Mouse (Mus musculus) mature B cell (primary cell): ENCODE results near the gene Zfp296.

Experiments
- in situ Hi-C: fragments of 300-500 bp; cut with MboI; formaldehyde crosslinking; loops from 2 replicates; pipeline ENCODE4 v1.14.3; 2019

The Zfp296 gene

DNA sequence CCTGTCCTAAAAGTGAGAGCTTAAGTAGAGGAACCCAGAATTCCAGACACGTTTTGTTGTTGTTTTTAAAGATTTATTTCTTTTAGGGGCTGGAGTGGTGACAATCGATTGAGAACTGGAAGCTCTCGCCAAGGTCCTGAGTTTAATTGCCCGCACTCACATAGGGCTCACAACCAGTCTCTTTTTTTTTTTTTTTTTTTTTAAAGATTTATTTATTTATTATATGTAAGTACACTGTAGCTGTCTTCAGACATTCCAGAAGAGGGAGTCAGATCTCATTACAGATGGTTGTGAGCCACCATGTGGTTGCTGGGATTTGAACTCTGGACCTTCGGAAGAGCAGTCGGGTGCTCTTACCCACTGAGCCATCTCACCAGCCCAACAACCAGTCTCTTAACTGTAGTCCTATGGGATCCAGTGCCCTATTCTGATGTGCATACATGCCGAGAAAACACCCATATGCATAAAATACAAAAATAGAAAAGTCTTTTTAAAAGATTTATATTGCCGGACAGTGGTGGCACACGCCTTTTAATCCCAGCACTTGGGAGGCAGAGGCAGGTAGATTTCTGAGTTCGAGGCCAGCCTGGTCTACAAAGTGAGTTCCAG lies 27.6 kb downstream of the Zfp296 start:
- in situ Hi-C loops = loop anchor here (10.0 kb wide), 1 partner anchor 110 kb away; the partner anchor contains the start of gene Tomm40

DNA sequence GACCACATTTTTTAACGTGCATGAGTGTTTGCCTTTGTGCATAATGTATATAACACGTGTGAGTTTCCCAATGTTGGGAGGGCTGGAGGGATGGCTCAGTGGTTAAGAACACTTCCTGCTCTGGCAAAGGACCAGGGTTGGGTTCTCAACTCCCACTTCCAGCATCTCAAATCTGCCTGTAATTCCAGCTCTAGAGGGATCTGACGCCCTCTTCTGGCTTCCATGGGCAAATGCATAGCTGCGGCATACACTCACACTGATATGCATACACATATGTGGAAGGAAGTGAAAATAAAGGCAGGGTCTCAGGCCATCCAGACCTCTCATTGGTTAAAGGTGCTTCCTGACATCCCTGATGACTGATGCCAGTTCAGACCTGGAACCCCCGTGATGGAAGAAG lies 30.2 kb downstream of the Zfp296 start:
- in situ Hi-C loops = loop anchor here (10.0 kb wide), 1 partner anchor 108 kb away; the partner anchor contains the start of gene Tomm40

DNA sequence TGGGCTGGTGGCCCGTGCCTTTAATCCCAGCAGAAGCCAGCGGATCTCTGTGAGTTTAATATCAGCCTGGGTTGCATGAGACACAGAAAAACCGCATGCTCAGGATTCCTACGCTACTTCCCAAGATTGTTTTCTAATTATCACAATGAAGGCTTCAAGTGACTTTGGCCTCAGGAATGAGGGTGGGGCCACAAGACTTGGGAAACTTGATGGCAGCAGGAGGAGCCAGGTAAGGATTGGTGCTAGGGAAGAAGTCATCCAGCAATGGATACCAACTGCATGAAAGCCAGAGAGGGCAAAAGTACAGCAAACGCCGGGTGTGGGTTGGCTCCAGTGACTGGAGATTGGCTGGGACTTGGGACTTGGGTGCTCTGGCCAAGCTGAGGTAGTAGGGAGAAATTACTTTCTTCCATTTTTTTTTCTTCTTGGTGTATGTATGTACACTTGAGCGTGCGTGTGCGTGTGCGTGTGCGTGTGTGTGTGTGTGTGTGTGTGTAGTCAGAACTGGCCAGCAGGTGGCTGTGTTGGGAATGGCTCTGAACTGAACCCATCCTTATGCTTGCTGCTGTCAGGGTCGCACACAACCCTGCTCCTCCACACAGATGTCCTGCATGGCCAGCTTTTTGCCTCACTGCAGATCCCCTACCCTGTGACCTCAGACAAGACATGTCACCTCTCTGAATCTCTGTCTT lies 32.7 kb downstream of the Zfp296 start:
- in situ Hi-C loops = loop anchor here (10.0 kb wide), 1 partner anchor 105 kb away; the partner anchor contains the start of gene Tomm40

DNA sequence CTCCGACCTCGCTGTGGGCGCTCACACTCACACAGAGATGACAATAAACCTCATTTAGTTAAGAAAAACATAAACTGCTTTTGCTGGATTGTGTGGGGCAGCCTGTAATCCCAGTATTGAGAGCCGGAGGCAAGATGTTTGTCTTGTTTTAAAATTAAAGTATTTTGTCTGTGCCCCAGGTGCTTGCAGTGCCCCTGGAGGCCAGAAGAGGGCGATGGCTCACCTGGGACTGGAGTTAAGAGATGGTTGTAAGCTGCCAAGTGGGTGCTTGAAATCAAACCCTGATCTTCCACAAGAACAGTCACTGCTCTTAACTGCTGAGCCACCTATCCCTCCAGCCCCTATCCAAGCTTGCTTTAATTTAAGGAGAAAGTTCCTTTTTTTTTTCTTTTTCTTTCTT lies 33.9 kb downstream of the Zfp296 start:
- in situ Hi-C loops = no loop called here

DNA sequence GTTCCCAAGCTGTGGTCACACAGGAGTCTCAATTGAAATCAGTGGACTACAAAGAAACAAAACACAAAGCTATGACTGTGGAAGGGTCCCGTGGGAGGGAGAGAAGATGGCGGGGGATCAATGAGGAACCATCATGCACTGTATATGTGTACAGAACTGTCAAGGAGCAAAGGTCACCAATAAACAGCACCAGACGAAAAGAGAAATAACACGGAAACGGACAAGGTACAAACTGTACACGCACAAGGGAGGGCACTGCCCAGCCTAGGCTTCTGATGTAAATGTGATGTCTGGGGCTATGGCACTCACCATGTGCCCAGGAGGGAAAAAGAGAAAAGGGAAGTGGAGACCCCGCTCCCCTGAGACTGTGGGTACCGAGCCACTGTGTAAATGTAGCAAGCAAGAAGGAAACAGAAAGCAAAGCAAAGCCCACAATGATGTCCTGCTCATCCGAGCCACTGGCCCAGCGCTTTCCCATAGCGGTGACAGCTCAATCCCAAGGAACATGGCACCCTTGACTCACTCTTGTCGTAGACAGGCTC lies 38.0 kb downstream of the Zfp296 start:
- in situ Hi-C loops = loop anchor here (5.0 kb wide), 1 partner anchor 47 kb away; no protein-coding TSS in a partner anchor

DNA sequence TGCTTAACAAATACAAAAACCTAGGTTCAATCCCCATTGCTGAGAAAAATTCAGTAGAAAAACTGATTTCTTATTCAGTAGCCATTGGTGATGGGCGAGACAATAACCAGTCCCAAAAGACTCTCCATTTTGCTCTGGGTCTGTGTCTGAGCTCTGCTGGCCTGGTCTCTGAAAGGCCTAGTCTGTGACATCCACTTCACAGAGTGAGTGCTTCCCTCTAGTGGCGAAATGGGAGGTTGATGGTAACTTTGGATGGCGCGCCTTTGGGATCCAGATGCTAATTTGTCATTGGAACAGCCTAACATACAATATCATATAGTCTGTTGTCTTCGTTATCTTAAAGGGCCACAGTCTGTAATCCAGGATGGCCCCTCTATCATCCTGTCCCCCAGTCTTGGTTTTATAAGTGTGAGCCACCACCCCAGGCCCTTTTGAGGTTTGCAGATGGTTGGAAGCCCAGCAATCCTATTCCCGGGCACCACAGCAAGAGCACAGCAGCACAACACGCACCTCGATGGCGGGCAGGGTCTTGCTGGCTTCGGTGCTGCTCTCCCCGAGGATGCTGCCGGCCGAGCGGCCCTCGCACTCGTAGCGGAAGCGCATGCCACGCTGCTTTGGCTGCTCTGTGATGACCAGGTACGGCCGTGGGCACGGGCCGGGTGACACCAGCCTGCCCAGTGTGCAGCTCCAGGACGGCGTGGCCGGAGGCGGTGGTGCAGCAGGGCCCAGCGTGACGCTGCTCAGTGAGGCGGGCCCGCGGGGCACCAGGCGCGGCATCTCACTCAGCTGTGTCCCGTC lies 42.1 kb downstream of the Zfp296 start:
- in situ Hi-C loops = loop anchor here (5.0 kb wide), 1 partner anchor 43 kb away; no protein-coding TSS in a partner anchor

DNA sequence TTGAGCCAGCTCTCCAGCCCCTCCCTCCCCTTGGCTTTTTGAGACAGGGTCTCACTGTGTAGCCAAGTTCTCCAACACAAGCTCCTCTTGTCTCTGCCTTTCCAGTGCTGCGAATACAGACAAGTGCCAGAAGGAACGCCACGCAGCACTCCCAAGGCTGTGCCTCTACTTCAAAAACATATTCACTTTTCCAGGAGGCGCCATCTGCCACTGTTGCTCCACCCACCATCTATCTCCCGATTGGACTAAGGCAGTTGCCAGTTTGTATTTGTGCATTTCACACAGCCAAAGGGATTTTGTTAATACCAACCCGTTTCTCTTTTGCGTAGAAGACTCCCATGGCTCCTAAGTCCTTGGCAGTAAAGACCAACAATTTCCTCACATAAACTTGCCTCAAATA lies 43.7 kb downstream of the Zfp296 start:
- in situ Hi-C loops = no loop called here

DNA sequence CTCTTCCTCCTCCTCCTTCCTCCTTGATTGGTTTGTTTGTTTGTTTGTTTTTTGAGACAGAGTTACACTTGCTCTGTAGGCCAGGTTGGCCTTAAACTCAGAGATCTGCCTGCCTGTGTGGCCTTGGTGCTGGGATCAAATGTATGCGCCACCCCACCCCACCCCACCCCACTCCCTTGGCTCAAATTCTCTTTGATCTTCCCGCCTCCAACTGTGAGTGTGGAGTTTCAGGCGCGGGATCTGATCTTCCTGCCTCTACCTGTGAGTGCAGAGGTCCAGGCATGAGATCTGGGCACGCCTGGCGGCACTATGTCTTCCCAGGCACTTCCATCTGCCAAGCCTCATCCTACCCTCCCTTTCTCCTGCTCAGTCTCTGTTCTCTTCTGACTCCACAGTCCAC lies 45.2 kb downstream of the Zfp296 start:
- in situ Hi-C loops = no loop called here

DNA sequence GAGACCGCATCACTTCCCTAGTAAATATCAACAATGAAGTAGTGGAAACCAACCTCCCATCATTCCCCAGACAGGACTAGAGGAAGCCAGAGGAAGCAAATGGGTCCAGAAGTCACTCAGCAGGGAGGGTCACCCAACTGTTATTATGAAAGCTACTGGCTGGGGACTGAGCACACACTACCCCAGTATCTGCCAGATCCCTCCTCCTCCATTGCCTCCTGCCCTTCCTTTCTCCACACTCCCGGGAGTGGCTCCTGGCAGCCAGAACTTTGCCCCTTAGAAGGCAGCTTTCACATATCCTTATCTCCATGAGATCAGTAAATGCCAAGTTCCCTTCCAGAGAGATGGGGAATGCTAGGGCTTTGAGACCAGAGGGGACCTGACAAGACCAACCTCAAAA lies 46.3 kb downstream of the Zfp296 start:
- in situ Hi-C loops = no loop called here

DNA sequence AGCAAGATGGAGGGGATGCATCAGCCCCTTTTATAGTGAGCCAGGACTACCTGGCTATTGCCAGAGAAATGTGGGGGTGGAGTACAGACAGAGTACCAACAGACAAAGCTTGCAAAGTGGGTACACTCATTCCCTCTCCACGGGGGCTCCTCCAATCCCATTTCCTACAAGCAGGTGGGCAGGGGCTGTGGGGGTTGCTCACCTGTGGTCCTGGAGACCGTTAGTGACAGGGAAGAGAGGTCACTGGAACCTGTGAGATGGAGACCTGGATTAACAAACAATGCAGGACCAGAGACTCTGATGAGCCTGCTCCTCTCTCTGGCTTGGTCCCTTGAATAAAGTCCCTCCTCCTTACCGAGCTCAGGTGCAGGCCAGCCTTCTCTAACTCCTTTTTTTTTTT lies 50.6 kb downstream of the Zfp296 start:
- in situ Hi-C loops = no loop called here

DNA sequence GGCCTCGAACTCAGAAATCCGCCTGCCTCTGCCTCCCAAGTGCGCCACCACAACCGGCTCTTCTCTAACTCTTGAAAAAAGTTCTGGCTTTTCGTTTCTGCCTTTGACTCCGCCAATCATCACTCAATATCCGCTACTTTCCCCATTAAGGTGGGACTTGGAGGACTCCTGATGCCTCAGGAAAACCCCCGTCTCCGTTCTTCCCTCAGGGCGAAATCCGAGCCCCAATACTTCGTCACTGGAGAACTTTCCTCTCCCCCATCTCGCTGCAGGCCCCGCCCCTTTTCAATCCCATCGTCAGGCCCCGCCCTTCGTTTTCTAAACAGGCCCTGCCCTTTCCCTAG lies 51.1 kb downstream of the Zfp296 start:
- in situ Hi-C loops = no loop called here

DNA sequence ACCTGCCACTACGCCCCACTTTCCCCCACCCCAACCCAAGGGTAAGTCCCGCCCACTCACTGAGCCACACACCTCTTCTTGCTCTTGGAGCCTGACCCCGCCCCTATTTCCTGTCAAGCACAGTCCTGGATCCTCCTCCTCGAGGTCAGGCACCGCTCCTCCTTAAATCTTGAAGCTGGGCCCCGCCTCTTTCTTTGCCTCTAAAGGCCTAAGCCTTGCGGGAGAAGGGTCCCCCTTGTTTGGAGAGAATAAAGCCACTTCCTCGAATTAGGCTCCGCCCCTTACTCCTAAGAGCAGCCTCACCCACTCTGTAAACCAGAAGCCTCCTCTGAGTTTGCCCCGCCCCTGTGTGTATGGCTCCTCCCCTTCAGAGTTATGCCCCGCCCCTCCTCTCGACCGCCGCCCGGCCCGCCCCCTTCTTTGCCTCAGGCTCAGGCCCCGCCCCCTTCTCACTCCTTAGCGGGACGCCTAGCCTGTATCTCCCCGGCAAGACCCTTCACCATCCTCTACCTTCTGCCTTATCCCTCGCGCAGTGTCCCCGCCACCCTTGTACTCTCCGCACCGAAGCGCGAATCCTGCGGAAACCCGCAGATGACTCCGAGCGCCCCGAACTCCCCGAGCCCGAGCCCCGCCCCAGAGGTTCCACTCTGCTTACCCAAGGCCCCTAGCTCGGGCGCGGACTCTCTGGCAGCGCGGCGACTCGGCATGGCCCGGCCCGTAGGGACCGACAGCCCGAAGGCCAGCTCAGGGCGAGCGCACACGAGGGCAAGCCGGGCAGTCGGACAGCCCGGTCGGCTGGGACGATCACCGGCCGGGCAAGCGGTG lies 51.7 kb downstream of the Zfp296 start:
- in situ Hi-C loops = no loop called here

DNA sequence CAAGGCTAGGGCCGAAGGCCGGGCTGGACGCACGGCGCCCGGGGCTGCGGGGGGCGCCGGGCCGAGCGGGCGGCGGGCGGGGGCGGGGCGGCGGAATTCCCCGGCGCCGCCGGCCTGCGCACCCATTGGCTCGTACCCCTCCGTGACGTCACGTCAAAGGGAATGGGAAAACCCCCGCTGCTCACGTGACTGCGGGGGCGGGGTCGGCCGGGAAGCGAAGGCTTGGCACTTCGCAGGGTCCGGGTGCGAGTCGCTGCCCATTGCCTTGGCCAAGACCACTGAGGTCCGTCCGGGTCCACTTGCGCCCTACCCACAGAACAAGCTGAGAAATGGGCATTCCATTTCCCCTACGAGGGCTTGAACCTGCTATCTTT lies 52.3 kb downstream of the Zfp296 start, which contains the start of gene Relb:
TSS of gene Relb (minus strand) at position 78 of the 374 bp plus-strand sequence.
- in situ Hi-C loops = no loop called here
